Mouse (Mus musculus) CD8-positive naive resting alpha-beta T cell, adult 2 months (primary cell): Measurements from ENCODE around the gene Acrbp.

ENCODE experiments used
- DNase-seq, 2 experiments: peaks; one replicate each; pipeline ENCODE4 v3.0.0; 2022; ENCODE audit warnings: low read depth in 2 of 2, low spot score in 2 of 2

Acrbp gene

DNA sequence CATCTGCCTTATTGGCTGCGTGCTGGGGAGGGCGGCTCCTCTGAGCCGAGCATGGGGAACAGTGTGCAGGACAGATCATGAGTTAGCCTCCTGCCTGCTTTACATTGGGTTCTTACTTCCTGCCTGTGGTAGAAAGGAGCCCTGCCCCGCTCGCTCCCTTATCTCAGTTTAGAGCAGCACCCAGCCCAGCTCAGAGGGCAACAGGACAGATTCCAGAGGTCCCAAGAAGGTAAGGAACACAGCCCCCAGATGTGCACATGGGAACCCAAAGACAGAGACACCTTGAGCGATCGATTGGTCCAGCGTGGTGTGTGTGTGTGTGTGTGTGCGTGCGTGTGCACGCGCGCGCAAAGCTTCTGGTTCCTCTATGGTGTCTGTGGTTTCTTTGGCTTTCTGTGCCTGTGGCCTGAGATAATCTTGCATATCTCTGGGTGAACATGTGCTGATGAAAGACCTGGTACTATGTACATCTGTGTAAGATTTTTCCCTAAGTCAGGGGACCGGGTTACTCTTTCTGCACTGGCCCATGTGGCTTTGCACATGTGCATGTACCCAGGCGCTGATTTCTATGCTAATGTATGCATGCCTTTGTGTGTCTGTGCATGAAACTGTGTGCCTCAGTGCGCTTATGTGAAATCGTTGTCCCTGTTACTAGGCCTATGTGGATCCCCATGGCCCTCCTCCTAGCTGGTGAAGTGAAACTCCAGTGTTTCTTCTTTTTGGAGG lies 21.8 kb downstream of the Acrbp start:
- peak; percentile 50 to 55 for DNase-seq

DNA sequence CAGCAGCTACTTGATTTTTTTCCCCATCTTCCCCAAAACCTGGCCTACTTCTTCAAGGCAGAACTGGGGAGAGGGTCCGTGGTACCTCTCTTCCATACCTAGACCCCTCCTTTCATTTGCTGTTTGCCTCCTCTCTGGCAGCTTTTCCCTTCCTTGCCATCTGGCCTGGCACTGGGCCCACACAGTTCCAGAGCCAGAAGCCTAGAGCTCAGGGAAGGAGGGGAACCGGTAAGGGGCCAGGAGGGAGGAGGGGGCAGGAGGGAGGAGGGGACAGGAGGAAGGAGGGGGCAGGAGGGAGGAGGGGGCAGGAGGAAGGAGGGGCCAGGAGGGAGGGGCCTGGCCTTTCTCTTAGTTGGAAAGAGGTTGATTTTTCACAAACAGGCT lies 22.4 kb downstream of the Acrbp start:
- DNase-seq, result no peak

DNA sequence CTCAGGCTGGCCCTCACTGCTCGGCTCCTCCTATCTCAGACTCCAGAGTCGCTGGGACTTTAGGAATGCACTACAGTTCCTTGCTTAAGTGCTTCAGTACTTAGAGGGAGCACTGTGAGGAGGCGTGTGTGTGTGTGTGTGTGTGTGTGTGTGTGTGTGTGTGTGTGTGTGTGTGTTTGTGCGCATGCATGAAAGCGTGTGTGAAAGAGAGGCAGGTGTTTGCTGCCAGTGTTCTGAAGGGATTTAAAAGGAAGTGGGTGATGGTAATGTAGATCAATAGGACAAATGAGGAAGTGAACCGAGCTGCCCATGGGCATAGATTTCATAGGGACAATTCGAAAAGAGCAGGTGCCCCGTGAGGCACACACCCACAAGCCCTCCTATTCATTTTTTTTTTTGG lies 24.3 kb downstream of the Acrbp start:
- no peak for DNase-seq

DNA sequence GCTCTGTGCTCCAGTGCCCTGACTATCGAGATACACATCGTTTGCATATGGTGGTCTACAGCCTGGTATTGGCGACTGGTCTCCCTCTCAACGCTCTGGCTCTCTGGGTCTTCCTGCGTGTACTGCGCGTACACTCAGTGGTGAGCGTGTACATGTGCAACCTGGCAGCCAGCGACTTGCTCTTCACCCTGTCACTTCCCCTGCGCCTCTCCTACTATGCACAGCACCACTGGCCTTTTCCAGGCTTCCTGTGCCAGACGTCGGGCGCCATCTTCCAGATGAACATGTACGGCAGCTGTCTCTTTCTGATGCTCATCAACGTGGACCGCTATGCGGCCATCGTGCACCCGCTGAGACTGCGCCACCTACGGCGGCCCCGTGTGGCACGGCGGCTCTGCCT lies 31.9 kb downstream of the Acrbp start:
- DNase-seq, result no peak

DNA sequence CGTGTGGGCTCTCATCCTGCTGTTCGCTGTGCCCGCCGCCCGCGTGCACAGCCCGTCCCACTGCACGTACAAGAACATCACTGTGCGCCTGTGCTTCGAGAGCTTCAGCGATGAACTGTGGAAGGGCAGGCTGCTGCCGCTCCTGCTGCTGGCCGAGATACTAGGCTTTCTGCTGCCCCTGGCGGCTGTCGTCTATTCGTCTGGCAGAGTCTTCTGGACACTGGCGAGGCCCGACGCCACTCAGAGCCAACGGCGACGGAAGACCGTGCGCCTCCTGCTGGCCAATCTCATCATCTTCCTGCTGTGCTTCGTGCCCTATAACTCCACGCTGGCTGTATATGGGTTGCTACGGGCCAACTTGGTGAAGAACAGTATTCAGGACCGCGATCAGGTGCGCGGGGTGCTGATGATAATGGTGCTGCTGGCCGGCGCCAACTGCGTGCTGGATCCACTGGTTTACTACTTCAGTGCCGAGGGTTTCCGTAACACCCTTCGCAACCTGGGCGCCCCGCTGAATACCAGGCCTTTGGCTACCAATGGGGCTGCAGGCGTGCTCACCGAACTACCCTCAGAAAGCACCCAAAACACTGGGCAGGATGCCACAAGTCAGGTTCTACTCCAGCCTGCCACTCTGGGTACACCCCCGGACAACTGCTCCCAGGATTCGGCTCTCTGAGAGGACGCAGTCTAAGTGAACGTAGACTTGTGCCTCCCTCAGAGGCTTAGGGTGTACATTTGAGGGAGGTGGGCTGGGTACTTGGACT lies 32.5 kb downstream of the Acrbp start:
- DNase-seq, result no peak

DNA sequence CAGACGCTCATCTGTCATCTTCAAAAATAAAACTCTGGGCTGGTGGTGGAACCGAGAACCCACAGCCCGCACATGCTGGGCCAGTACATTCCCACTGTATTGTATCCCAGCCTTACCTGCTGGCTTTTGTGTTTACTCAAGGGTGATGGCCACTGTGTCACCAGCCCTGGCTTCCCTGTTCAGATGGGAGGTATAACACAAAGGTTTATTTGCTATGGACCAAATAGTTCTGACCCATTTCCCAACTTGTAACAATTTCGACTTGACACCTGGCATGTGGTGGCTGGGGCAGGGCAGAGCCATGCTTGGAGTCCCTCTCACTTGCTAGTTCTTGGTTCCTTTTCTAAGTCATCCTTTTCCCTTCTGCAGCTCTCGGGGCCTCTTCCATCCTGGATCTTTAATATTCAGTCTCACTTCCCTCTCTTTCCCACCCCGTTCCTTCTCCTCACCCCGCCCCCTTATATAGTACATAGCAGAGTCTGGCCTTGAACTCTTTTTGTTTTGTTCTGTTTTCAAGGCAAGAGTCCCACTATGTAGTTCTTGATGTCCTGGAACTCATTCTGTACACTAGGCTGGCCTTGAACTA lies 33.4 kb downstream of the Acrbp start:
- DNase-seq, result no peak

DNA sequence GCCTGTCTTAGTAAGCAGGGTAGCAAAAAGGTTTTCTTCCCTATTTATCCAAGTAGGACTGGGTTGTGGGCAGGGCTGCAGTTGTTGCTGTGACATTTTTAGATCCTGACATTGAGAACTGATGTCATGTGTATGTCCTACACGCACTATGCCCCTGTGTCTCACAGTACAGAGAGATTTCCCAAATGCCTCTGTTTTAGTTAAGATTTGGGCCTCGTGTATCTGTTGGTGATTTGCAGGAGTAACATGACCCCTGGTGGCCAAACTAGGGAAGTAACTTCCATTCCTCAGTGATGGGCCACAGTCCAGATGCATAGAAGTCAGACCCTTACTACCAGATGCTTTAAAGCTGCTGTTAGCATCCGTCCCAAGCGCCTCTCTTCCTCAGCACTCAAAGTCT lies 34.9 kb downstream of the Acrbp start:
- peak; percentile 54 to 62 for DNase-seq

DNA sequence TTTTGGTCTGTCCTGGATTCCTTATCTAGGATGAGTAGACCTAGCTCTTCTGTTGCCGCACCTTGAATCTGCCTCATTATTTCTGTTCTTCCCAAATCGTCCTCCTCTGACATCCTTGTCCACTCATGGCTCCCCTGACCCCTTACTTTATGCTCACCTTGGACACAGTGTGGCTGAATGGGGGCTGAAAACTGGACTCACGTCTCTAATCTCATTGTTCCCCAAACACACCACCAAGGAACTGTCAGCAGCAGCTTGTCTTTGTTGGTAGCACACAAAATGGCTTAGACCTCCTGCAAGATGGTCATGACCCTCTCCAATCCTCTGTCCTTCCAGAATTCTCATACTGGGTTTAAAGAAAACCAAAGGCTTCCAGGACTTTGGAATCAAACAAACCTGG lies 38.4 kb downstream of the Acrbp start:
- DNase-seq, result no peak

DNA sequence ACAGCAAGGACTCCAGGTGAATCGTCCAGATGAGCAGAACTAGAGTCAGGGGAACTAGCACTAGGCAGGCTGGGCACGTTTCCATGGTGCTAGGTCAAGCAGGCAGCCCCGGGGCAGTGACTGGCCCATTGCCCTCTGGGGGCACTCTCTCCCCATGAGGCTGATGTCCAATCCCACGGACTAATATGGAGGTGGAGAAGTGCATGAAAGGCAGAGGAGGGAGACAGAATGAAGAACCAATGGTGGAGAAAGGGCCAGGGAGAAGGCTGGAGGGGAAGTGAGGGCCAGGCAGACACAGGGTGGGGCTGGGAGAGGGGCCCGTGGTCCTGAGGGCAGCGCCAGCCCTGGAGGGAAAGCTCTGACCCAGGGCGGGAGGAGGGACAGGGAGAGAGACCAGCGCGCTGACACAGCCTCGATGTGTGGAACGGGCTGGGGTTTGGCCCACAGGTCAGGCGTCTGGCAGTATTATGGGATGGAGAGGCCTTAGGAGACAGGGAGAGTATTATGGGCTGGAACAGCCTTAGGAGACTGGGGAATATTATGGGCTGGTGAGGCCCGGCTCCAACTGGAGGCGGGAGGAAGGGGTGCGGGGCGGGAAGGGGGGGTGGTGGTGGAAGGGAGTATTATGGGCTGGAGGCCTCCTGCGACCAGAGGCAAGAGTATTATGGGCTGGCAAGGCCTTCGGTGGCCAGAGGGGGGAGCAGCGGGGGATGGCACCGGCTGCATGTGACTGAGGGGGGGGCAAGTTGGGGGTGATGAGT lies 39.3 kb downstream of the Acrbp start:
- DNase-seq, result no peak

DNA sequence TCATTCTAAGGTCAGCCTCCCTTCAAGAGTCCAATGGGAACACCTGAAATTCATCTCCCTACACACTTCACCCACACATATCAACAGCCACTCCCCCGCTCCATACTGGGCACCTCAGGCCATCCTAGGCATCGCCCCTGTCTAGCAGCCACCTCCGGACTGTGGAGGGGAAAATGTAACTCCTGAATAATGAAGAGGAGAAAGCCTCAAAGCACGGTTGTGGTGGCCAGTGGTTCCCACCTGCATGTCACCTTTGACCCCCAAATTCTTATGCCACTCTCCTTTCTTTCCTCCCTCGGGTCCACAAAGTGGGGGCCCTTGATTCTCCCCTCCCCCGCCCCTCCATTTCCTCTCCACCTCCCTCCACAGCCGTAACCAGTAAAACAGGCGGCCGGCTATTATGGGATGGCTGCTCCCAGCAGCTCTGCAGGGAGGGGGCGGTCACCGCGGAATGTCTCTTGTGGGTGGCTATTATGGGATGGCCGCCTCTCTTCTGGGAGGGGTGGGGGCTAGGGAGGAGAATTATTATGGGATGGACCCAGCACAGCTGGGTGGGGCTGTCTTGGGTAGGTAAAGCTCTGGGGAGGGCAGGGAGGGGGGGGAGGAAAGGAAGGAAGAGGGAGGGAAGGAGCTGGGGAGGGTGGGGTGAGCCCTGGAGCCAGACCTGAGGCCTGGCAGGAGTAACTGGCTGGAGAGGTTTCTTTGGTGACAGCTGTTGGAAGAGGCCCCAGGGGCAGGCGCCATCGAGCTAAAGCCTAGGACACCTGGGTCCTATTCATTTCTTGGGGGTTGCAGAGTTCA lies 40.2 kb downstream of the Acrbp start:
- no peak for DNase-seq

DNA sequence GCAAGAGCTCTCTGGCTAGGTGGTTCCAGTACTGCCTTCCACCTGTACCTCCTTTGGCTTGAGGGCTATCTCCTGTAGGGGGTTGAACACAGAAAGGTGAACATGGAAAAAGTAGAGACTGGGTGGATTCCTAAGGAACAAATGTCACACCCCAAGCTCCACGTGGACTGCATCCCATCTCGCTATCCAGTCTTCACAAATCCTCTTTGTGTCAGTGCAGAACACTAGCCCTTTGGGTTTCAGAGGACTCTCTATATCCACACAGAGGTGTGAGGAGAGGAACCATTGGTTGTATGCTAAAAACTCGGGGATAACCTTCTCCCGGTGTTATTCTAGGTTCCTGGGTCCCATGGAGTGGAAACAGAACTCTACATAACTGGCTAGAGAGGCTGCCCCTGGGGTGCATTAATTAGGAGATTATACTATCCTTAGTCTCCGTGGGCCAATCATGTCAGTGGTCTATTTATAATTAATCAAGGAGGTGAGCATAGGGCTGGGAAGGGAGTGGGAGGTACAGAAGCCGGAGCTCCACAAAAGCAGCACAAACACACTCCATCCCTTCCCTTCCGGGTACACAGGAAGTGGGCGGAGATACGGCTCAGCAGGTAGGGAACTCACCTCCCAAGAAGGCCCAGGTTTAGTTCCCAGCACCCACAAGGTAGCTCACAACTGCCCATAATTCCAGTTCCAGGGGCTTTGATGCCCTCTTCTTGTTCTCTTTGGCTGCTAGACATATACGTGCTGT lies 41.0 kb downstream of the Acrbp start:
- DNase-seq, result no peak

DNA sequence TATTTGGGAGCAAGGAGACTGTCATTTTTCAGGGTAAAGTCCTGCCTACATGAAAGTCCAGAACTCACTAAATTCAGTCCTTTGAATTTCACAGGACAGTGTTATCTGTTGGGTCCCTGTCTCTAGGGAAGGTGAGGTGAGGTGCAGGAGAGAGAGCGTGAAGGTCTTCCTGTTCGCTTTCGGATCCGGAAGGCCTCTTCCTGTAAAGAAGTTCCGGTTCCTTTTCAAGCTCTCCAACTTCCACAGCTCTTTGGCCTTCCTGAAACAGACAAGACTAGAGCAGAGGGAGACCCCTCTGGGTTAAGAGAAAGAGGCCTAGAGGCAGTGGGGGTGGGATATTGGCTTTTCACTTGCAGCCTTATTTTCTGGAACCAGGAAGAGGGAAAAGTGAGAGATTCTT lies 42.9 kb downstream of the Acrbp start:
- no peak for DNase-seq

DNA sequence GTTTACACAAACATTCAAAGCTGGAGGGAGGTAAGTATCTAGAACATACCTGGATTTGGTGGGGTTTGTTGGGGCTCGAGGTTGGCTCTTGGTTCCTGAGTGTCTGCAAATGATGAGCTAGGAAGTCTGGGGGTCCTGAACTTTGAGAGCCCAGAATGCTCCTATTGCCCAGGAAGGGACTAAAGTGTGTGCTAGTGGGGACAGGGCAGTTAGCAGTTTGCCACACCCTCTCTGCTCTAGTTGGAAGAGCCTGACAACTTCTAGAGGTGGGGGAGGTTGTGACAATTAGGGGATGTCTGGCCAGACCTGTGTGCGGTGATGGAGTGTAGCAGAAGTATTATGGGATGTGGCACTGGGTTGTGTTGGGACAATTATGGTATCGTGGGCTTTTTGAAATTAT lies 45.4 kb downstream of the Acrbp start:
- no peak for DNase-seq

DNA sequence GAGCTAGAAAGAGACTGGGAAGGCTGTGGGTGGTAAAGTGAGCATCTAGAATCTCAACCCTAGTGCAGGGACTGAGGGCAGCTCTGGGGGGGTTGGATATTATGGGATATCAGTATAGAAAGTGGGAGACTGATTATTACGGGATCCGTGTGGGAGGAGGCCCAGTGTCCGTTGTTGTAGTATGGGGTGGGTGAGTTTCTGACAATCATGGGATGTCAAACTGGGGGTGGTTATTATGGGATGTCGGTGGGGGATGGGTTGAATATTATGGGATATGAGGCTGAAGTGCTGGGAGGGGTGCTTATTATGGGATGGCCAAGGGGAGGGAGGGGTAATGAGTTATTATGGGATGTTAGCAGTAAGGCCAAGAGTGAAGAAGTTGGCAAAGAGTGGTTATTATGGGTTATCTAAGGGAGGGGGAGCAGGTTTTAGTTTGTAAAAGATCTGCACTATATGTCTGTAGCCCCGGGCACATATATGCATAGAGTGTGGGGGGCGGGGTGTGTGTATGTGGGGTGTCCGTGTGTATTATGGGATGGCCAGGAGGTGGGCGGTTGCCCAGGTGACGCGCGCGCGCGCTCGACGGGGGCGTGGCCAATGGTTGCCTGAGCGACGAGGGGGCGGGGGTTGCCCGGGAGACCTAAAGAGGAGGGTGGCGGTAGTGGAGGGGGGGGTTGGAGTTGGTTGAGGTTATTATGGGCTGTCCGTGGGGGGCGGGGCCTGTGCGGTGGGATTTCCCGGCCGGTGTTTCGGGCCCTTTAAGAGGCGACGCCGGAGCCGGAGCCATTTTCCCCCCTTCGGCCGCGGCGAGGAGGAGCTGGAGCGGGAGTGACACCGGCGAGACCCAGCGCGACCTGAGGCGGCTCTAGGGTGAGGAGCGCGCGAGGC lies 46.1 kb downstream of the Acrbp start, which contains the start of gene Chd4:
Gene Chd4 (plus strand): TSS at position 591 of the 888 bp plus-strand sequence.
- peak; percentile 70 to 79 for DNase-seq

DNA sequence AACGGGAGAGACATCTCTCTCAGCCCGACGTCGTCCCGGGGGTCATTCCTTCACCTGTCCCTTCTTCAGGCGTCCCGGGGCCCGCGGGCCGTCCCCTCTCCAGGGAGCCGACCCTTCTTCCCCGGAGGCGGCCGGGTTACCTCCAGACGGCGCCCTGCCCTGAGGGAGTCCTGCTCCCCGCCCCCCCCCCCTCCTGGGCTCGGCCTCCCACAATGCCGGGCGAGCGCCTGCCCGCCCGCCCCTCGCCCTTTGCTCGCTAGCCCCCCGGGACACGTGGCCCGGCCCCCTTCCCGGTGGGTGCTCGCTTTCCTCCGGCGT lies 46.7 kb downstream of the Acrbp start:
- no peak for DNase-seq

DNA sequence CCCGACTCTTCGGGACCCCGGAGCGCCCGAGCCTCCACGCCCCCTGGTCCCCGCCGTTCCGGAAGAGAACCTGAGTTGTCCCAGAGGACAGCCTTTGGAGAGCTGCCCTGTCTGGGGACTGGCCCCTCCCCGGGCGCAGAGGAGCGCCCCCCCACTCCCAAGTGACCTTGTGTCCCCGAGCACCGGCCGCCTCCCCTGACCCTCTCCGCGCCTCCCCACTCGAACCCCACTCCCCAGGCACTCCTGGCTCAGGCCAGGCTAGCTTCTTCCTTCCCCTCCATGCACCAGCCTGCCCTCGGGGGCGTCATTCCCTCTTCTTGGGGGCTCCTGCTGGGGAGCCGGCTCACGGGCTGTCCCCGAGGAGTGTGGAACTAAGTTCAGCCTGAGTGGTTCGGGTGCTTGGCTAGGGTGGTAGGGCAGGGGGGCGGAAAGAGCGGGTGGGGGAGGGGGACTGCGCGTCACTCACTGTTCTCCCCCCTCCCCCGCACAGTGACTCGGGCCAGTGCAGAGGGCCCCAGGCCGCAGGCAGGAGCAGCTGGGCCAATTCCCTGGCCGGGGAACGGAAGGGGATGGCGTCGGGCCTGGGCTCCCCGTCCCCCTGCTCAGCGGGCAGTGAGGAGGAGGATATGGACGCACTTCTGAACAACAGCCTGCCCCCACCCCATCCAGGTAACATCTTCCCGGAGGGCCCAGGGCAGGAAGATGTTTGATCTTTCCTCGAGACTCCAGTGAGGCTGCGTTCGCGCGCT lies 47.3 kb downstream of the Acrbp start:
- DNase-seq, result peak; percentile 21 to 23

DNA sequence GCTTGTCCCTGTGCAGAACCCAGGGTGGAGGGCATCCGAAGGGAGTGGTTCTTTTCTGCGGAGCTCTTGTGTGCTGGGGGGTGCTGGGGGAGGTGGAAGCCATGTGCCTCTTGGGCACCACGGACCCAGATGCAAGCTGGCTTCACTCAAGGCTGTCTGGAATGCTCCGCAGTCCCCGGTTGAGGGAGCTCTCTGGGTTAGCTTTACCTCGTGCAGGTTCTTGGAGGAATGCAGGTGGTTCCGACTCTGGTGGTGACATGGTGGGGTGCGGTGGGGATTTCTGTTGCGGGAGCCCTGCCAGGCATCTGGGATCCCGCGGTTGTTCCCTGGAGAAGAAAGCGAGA lies 47.8 kb downstream of the Acrbp start:
- DNase-seq, result no peak

DNA sequence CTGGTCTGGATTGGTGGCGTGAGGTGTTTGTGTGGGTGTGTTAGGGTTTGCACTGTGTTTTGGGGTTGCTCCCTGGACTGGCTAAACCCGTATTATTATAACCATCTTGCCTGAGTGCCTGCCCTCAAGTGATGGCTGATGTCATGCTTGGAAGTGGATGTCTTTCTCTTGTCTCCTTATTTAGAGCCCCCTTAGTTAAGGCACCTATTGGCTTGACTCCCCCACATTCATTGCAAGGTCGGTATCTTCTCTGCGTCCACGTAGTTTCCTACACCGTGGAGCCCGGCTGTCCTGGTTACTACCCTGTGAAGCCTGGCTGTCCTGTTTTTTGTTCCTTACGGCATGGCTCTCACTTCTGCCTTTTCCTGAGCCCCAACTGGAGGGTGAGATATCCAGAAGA lies 48.5 kb downstream of the Acrbp start:
- DNase-seq, result no peak

DNA sequence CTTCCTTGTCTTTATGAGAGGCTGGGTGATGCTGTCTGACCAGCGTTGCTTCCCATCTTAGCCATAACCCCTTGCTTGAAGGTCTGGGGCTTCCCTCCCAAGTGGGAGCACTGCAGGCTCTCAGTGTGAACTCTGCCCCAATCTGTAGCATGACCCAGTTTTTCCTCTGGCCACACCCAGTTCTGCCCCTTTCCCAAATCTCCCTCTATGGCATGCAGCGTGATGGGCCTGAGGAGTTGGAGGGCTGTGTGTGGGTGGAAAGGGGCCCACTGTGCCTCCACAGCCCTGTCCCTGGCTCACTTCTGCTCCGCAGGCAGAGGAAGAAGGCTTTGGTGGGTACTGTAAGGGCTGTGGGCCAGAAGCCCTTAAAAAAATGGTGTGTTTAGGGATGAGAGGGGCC lies 49.0 kb downstream of the Acrbp start:
- DNase-seq, result no peak
